Mouse (Mus musculus): Measurements from ENCODE around the gene Slc22a14. TPM values are rescaled to one million over a fixed set of nuclear protein-coding genes. Genes with fewer than 3 reads are reported as not detected.
"Not testable (repeated sequence)": the region's sequence is repeated elsewhere in the genome, so short reads cannot be mapped to it uniquely, and the experiment has no call there.

Slc22a14 gene
- polyA plus RNA-seq, 1 experiment = not detected

DNA sequence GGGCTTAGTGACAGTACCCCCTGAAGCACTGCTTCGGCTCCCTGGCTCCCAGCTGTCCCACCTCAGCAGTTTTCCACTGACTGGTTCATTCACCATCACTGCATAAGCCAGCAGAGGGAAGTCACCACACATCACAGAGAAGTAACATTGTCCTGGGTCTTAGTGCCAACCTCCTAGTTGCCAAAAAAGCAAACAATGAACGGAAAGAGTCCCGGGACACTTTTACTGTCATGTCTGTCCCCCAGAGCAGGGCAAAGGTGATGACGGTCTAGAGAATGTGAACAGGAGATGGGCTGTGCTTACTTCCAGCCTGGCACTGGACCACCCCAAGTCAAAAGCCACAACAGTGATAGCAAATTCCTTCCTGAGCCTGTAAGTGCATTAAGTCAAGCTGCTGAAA lies 126.6 kb downstream of the Slc22a14 start:
- no peak for DNase-seq
- no peaks in the 10 kb centered on the region for H3K27me3 ChIP-seq (ENCODE audit: control insufficient read depth, insufficient read depth, low read length)
- H3K4me3 ChIP-seq (replicated peaks; ENCODE audit: insufficient read depth, low read depth, low read length) = no peak overlapping the region
- H3K27ac ChIP-seq (ENCODE audit: insufficient read depth, low read length) = no peak overlapping the region
- no peaks in the 10 kb centered on the region for H3K4me1 ChIP-seq (ENCODE audit: control insufficient read depth, insufficient read depth, low read length)
- WGBS = 77% methylated on average over 4 of the region's 4 CpGs
- TF ChIP-seq CTCF (IDR thresholded peaks at IDR 0.05; ENCODE audit: borderline replicate concordance, insufficient read depth, low read depth, low read length) (no peak), POLR2A (IDR thresholded peaks at IDR 0.05; ENCODE audit: borderline replicate concordance, insufficient read depth, low read length) (no peak)

DNA sequence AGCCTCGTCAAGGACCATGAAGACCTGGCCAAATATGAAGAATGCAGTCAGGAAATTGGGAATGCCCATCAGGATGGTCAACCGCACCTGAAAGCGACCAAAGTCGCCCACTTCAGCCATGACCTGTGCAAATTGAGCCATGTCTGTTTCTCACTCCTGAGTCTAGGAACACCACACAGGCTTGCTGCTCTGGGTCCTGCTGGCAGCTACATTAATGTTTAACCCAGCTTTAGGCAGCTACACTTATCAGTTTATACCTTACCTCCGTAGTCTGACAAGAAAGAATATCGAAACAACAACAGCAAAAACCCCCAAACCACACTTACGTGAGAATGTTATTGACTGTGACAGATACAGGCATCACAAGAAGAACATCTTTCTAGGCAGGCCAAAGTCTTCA lies 133.8 kb downstream of the Slc22a14 start:
- no peak for TF ChIP-seq CTCF (IDR thresholded peaks at IDR 0.05; ENCODE audit: borderline replicate concordance, insufficient read depth, low read depth, low read length)
- no peak for TF ChIP-seq POLR2A (IDR thresholded peaks at IDR 0.05; ENCODE audit: borderline replicate concordance, insufficient read depth, low read length)
- DNase-seq = no peak

DNA sequence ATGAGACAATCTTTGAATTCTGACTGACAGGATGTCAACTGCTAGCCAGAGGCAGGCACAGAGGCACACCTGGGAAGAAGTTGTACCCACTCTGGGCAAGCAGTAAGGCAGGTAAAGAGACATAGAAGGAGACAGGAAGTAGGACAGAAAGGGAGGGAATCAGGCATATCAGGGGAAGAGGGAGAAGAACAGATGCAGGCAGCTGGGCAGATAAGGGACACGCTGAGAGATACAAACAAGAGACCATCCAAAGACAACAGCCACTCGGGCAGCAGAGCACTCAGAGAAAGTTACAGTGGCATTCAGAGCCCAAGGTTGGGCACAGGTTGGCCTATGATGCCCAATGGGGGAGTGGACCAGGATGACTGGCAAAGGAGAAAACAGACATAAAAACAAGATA lies 134.5 kb downstream of the Slc22a14 start:
- Histone ChIP-seq H3K4me1 (ENCODE audit: control insufficient read depth, insufficient read depth, low read length) (no peaks in the 10 kb centered on the region), H3K4me3 (replicated peaks; ENCODE audit: insufficient read depth, low read depth, low read length) (no peak overlapping the region), H3K27me3 (ENCODE audit: control insufficient read depth, insufficient read depth, low read length) (no peaks in the 10 kb centered on the region), H3K27ac (ENCODE audit: insufficient read depth, low read length) (no peak overlapping the region)
- TF ChIP-seq POLR2A (IDR thresholded peaks at IDR 0.05; ENCODE audit: borderline replicate concordance, insufficient read depth, low read length) = no peak
- TF ChIP-seq CTCF (IDR thresholded peaks at IDR 0.05; ENCODE audit: borderline replicate concordance, insufficient read depth, low read depth, low read length) = no peak
- 93% methylated on average over 2 of the region's 2 CpGs for WGBS
- DNase-seq = no peak

More for the DNA sequence above, 133.8 kb downstream of the Slc22a14 start:
- Histone ChIP-seq H3K27ac (ENCODE audit: insufficient read depth, low read length) (no peak overlapping the region), H3K4me1 (ENCODE audit: control insufficient read depth, insufficient read depth, low read length) (no peaks in the 10 kb centered on the region), H3K27me3 (ENCODE audit: control insufficient read depth, insufficient read depth, low read length) (no peaks in the 10 kb centered on the region), H3K4me3 (replicated peaks; ENCODE audit: insufficient read depth, low read depth, low read length) (no peak overlapping the region)
- 98% methylated on average over 7 of the region's 7 CpGs for WGBS

DNA sequence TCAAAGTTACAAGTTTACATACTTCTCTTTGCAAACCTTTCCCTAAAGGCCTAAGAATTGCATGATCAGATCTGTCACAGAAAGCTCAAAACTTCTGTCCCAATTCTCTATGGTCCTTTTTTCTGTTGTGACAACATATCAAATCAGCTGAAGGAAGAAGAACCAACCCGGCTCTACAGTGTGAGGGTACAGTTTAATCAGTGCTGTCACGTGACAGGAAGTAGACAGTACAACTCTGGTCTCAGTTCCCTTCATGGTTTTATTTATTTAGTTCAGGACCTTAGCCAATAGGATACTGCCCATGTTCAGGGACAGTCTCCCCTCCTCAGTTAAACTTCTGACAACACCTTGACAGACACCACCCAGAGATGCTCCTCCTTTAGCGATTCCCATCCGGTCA lies 145.1 kb downstream of the Slc22a14 start:
- H3K27ac ChIP-seq (ENCODE audit: insufficient read depth, low read length) = no peak overlapping the region
- TF ChIP-seq POLR2A (IDR thresholded peaks at IDR 0.05; ENCODE audit: borderline replicate concordance, insufficient read depth, low read length) = no peak
- no peak for TF ChIP-seq CTCF (IDR thresholded peaks at IDR 0.05; ENCODE audit: borderline replicate concordance, insufficient read depth, low read depth, low read length)
- 89% methylated on average over 4 of the region's 4 CpGs for WGBS
- no peak overlapping the region for H3K4me3 ChIP-seq (replicated peaks; ENCODE audit: insufficient read depth, low read depth, low read length)
- DNase-seq = no peak
- H3K4me1 ChIP-seq (ENCODE audit: control insufficient read depth, insufficient read depth, low read length) = no peaks in the 10 kb centered on the region
- H3K27me3 ChIP-seq (ENCODE audit: control insufficient read depth, insufficient read depth, low read length) = no peaks in the 10 kb centered on the region

DNA sequence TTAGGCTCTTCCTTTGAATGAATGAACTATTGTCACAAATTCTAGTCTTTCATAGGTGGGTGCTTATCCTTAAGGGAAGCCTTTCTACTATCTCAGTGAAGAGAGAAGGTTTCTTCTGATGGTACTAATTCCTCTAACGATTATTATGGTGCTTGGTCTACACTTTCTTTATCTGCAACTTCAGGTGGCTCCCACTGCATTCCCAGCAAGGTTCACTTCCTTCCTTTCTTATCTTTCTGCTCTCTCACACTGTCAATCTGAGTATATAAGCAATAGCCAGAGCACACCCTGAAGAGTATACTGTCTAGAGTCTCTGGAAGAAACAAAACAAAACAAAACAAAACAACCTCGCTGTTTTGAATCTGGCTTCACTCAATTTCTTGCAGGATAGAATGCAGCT lies 145.7 kb downstream of the Slc22a14 start:
- TF ChIP-seq CTCF (IDR thresholded peaks at IDR 0.05; ENCODE audit: borderline replicate concordance, insufficient read depth, low read depth, low read length) (no peak), POLR2A (IDR thresholded peaks at IDR 0.05; ENCODE audit: borderline replicate concordance, insufficient read depth, low read length) (no peak)
- 88% methylated on average over 2 of the region's 2 CpGs for WGBS

DNA sequence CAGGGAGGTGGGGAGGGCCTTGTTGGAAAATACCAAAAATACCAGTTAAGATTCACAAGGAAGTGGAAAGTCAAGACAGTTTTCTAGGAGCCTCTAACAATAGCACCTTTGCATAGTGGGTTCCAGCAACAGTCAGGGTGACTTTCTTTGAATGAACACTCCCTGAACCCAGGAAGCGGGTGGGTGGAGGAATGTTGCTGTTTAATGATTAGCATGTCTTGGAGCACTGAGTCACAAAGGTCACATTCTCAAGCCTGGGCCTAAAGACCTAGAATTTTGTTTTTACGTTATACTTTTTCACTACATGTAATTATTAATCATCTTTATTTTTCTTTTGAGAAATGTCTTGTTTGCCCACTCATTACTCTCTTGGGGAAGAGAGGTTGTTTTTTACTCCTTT lies 150.0 kb downstream of the Slc22a14 start:
- DNase-seq; H3K27ac ChIP-seq (ENCODE audit: insufficient read depth, low read length); H3K4me3 ChIP-seq (replicated peaks; ENCODE audit: insufficient read depth, low read depth, low read length); H3K27me3 ChIP-seq (ENCODE audit: control insufficient read depth, insufficient read depth, low read length); H3K4me1 ChIP-seq (ENCODE audit: control insufficient read depth, insufficient read depth, low read length): not testable (repeated sequence)
- 95% methylated on average over 2 of the region's 2 CpGs for WGBS

More for the DNA sequence above, 145.7 kb downstream of the Slc22a14 start:
- no peaks in the 10 kb centered on the region for H3K27me3 ChIP-seq (ENCODE audit: control insufficient read depth, insufficient read depth, low read length)
- no peak overlapping the region for H3K4me3 ChIP-seq (replicated peaks; ENCODE audit: insufficient read depth, low read depth, low read length)
- DNase-seq = no peak
- no peak overlapping the region for H3K27ac ChIP-seq (ENCODE audit: insufficient read depth, low read length)
- H3K4me1 ChIP-seq (ENCODE audit: control insufficient read depth, insufficient read depth, low read length) = no peaks in the 10 kb centered on the region

DNA sequence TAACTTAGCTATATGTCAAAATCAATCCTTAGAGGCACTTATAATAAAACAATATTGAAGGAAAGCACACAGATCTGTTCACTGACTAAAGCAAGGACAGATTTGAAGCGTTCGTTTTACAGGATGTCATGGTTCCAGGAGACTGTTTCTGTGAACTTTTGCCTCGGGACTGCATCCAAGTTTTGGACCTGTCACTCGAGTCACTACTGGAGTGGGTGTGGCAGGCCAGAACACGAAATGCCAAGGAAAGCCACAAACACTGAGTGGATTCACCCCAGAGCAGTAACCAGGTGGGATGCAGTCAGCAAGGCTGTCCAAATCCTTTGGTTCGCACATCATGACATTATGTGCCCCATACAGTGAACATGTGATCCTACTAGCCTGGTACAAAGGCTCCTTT lies 150.8 kb downstream of the Slc22a14 start:
- 69% methylated on average over 6 of the region's 6 CpGs for WGBS
- Histone ChIP-seq H3K4me3 (replicated peaks; ENCODE audit: insufficient read depth, low read depth, low read length) (no peak overlapping the region), H3K27ac (ENCODE audit: insufficient read depth, low read length) (no peak overlapping the region), H3K4me1 (ENCODE audit: control insufficient read depth, insufficient read depth, low read length) (no peaks in the 10 kb centered on the region), H3K27me3 (ENCODE audit: control insufficient read depth, insufficient read depth, low read length) (no peaks in the 10 kb centered on the region)
- TF ChIP-seq POLR2A (IDR thresholded peaks at IDR 0.05; ENCODE audit: borderline replicate concordance, insufficient read depth, low read length) = no peak
- TF ChIP-seq CTCF (IDR thresholded peaks at IDR 0.05; ENCODE audit: borderline replicate concordance, insufficient read depth, low read depth, low read length) = no peak
- no peak for DNase-seq

DNA sequence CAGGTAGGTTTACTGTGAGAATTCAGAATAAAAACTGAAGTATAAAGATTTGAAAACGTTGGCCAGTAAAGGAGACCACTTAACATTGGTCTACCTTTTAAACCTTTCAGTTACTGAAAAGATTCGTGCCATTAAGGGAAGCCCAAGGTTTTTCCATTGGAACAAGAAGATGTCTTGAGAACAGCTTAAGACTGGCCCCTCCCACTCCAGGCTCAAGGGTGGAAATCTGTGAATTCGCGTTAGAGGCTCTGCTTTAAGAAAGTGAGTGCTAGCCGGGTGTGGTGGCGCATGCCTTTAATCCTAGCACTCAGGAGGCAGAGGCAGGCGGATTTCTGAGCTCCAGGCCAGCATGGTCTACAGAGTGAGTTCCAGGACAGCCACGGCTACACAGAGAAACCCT lies 152.4 kb downstream of the Slc22a14 start:
- Histone ChIP-seq H3K27me3 (ENCODE audit: control insufficient read depth, insufficient read depth, low read length) (no peaks in the 10 kb centered on the region), H3K4me1 (ENCODE audit: control insufficient read depth, insufficient read depth, low read length) (no peaks in the 10 kb centered on the region), H3K4me3 (replicated peaks; ENCODE audit: insufficient read depth, low read depth, low read length) (no peak overlapping the region), H3K27ac (ENCODE audit: insufficient read depth, low read length) (no peak overlapping the region)
- no peak for DNase-seq
- WGBS = 74% methylated on average over 8 of the region's 8 CpGs
- TF ChIP-seq POLR2A (IDR thresholded peaks at IDR 0.05; ENCODE audit: borderline replicate concordance, insufficient read depth, low read length) = no peak
- TF ChIP-seq CTCF (IDR thresholded peaks at IDR 0.05; ENCODE audit: borderline replicate concordance, insufficient read depth, low read depth, low read length) = no peak

All from cerebellum, adult 2 months (tissue).